Mouse (Mus musculus): ENCODE results near the gene Snx5.

Snx5 gene

DNA sequence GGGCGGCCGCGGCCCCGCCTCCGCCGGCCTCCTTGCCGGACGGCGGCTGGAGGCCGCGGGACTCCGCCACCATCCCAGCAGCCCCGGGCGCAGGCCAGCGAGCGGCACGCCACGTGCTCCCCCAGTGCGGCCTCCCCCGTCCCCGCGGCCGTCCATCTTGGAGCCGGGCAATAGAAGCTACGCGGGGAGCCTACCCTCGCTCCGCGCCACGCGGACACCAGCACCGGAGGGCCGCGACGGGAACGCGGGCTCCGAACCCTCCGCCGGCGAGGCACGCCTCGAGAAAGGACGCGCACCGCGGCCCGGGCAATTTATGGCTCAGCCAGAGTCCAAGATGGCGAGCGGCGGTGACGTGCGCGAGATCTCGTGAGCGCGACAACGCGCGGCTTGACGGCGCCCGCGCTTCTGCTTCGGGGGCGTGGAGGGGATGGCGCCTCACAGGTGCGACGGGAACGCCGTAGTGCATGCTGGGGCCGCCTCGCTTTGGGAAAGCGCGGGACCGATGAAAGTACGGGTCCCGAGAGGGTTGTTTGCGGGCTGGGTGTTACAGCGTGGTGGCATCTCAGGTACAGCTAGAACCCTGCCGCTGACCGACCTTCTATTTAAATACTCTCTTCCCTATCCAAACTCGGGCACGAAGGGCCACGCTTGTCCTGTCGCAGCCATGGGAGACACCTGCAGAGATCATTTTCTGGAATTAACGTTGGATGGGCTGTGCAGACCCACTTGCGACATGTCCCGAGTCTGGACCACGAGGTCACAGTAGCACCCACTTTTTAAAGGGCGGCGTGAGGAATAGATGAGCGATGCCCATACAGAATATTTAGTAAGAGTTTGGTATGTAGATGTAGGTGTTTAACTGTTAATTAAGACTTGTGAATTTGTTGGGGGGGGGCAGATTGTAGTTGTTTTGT is at the start of gene Snx5, which contains the start of gene Mgme1:
Gene Snx5 (minus strand): TSS at position 400 of the 914 bp plus-strand sequence.
Gene Mgme1 (plus strand): TSS at position 157 of the 914 bp plus-strand sequence.
- DNase-seq = peak; percentile 98

DNA sequence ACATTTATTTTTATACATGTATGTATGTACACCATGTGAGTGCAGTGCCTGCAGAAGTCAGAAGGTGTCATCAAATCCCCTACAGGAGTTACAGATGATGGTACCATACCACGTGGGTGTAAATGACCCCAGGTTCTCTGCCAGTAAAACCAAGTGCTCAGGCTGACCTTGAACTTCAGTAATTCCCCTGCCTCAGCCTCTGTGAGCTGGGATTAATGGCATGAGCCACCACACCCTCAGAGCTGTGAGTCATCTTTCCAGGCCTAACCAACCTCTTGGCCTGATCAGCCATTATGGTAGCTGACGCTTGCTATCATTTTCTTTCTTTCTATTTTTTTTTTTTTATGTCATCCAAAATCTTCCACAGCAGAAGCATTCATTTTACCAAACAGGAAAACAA is 40.7 kb upstream of the Snx5 start:
- DNase-seq = no peak

DNA sequence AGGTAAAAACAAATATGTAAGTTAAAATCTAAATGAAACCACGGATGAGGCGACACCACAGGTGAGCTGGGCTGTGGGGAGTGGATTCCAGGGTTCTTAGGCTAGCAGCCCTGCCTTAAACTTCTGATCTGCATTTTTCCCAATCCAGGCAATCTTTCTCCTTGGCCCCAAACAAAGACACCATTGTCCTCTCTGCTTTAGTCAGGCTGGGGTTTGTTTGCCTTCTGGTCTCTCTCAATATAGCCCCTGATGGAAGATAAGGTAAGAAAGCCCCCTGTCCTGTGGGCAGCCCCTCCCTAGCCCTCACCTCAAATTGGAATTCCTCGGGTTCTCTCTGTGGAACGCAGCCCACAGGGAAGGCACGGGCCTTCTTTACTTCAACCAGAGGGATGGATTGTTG is 39.6 kb upstream of the Snx5 start:
- no peak for DNase-seq

DNA sequence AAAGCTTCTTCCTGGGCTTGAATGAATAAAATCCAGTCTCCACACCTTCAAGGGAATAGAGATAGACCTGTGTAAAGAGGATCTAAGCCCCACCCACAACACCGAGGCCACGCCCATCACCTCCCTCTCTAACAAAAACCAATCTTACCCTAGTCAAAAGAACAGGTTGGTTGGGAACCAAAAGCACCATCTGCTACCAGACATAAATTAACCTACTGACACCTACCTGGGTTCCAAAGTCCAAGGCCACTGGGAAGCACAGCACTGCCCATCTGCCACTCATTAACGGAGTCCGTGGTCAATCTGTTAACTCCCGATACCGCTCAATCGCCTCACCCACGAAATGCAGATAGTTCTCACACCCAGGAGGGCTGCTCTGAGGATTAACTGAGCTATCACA is 37.9 kb upstream of the Snx5 start:
- no peak for DNase-seq

DNA sequence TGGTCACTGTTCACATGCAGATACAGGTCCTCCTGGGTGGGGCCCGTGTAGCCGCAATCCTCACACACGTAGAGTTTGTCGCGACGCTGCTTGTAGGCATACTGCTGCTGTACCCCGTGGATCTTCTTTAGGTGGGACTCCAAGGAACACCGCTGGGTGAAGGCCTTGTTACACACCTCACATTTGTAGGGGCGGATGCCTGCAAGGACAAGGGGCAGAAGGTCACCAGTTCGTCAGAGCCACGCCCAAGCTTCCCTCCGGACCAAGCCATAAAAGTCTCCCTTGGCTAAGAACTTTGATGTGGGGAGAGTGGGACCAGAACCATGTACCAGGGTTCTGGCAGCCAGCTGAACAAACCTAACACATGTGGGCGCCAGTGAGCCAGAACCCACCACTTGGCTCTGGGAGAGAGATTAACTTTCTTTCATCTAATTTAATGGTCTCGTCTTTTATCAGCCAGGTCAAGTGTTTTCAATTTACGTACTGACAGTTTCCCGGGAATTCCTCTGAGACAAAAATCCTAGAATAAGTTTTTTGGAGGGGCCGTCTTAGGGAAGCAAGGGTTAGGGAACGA is 35.1 kb upstream of the Snx5 start:
- DNase-seq = no peak

DNA sequence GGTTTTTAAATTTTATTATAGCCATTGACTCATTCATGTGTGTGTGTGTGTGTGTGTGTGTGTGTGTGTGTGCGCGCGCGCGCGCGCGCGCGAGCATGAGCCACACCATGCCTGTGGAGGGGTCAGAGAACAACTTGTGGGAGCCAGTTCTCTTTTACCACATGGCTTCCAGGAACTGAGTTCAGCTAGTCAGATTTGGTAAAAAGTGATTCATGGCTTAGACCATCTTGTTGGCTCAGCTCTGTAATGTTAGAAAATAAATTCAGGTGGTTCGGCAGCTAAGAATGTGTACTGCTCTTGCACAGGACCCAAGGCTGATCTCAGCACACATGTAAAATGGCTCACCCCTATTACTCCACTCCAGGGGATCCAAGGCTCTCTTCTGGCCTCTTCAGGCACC is 30.4 kb upstream of the Snx5 start:
- no peak for DNase-seq

DNA sequence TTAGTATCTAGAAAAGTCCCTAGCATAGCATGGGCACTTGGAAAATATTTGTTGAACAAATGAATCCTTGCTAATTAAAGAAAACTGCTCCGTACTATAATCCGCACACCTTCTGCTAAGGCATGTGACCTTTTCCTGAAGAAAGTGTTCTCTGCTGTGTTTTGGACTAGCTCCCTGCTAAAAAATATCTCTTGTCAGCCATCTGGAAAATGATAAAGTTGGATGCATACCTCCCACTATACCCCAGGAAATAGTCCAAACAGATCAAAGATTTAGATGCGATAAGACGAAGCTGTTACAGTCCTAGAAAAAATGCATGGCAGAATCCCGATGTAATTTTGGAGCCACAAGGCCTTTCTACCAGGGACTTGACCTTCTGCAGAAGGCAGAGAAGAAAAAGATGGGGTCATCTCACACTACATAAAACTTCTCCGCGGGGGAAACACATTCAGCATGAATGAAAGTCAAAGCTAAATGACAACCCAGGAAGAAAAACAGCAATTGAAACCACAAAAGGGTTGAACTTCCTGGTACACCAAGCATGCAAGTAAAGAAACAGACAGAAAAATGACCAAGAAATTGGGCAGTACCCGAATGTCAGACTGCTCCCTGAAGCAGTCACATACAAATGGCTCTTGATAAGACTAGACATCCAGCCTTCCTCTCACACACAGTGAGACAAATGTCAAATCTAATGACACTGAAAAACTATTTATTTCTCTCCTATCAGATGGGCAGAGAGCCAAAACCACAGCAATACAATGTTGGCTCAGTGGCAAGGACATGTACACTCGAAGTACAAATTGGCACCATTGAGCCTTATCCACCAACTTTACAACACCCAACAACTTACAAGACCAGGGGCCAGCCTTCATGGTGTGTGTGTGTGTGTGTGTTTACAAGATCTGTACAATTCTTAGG is 29.3 kb upstream of the Snx5 start:
- no peak for DNase-seq

DNA sequence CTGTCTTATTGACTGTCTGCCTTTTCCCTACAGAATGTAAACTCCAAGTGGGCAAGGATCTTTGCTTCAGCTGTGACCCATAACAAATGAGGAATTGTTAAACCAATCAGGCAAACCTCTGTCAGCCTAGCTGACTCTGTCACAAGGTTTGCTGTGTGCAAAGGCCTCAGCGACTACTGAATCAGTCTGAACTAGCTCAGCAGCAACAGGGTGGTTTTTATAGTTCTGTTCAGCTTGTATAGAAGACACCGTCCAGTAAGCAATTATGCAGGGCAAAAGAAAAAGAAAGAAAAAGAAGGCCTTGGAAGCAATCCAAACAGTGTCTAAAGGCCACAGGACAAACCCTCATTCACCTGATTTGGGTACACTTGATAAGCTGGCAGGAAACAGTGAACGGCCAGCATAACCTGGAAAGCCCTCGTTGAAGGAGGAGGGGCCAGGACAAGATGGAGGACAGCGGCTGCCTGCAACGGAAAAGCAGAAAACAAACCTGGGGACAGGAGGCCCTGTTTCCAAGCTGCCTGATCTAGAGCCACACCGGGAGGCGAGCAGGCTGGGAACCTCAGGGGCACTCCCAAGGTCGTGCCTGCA is 24.5 kb upstream of the Snx5 start:
- DNase-seq = no peak

DNA sequence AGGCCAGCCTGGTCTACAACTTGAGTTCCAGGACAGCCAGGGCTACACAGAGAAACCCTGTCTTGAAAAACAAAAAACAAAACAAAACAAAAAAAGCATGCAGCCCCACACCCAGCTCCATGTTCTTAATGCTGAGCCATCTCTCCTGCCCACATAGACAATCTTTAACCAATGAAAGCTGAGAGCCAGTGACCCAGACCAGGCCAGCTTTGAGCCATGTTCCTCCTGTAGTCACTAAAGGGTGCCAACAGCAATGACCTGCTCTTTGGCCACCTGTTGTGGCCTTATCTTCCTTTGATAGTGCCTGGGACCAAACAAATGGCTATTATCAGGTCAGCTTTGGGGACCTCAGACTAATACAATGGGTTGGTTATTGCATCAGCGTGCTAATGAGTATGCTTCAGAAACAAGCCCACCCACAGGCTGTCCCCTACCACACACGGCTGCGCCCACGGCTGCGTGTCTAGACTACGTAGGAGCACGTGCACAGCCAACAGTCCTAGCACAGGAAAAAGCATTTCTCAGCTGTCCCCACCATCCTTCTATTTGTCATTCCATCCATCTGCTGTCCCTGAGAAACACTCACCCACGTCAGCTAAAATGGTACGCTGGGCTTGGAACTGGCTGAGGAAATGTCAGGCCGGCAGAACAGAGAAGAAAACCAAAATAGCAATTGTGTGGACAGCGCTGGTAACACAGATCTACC is 21.0 kb upstream of the Snx5 start:
- no peak for DNase-seq

DNA sequence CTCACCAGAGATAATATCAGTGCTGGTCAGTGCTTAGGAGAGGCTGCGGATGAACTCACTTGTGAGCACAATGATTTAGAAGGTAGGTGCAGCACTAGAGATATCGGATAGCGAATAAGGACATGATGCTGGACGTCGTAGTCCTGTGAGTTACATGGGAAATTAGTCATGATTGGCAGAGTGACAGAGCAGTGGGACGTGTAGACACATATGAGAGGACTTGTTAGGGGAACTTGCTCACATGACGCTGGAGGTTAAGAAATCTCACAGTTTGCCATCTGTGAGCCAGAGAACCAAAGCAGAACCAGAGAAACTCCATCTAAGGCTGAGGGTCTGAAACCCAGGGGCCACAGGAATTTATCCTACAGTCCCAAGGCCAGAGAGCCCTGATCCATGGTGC is 19.6 kb upstream of the Snx5 start:
- DNase-seq = no peak

DNA sequence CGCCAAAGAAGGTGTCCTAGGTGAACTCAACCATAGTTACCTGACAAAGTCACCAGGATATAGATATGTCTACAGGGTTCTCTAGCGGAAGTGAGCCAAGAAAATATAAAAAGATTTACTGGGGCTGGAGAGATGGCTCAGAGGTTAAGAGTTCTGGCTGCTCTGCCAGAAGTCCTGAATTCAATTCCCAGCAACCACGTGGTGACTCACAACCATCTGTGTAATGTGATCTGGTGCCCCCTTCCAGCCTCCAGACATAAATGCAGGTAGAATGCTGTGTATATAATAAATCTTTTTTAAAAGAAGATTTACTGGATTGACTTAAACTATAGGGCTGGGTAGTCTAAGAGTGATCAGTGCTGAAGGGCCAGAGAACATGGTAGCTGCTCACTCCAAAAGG is 10.7 kb upstream of the Snx5 start:
- DNase-seq = no peak

DNA sequence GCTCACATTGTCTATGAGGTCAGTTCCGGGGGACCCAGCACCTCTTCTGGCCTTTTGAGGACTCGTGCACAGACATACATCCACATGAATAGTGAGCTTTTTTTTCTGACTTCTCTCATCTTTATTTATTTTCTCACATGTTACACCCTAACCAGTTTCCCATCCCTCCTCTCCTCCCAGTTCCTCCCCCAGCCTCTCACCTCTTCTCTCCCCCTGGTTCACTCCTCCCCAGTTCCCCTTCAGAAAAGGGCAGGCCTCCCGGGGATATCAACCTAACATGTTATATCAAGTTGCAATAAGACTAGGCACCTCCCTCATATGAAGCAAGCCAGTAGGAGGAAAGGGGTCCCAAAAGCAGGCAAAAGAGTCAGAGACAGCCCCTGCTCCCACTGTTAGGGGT is 9.9 kb upstream of the Snx5 start:
- no peak for DNase-seq

DNA sequence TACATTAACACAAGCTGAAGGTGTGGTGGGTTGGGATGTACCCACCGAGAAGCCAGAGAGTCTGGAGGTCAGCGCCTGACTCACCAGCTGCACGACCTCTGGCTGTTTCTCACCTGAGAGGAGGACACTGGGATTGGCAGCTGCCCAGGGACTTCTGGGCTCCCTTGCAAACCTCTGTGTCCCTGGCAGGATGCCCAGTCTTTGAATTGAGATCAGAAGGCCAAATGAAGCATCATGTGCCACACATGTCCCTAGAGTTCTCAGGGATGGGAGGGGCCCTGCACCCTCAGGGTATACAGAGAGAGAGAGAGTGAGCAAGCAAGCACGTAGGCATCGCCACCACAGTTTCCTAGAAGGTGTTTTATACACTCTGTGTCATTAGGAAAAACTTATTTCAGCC is 9.0 kb upstream of the Snx5 start:
- no peak for DNase-seq

DNA sequence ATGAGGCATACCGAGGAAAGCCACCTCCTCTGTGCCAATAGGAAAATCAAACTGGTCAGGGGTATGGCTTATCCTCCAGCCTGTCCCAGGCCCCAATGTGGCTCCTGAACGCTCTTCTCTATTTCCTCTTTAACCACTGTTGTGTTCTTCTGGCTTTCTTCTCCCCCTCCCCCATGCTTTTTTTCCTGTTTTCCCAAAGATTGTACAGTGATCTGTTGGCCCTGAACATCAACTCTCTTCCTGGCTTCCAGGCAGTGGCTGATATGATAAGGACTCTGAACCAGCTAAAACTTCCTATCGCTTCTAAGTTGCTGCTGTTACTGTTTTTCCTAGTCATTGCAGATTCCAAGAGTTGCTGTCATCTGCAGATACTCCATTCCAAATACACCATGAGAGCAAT is 6.2 kb upstream of the Snx5 start:
- no peak for DNase-seq

DNA sequence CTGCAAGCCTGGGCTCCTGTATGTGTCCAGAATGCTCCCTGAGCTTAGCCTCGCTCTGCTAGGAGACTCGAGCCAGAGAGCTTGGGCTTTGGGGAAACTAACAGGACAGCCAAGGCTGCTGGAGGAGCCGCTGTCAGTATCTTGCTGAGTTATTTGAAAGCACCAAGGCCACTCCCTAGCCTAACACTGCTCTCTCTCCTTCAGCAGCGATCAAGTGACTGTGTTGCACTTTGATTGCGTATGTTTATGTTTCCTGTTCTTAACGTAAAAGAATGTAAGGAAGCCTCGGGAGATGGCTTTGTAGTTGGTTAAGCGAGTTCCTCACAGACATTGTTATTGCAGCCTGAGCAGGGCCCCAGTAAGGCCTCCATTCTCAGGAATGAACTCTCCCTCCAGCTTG is 4.0 kb upstream of the Snx5 start:
- DNase-seq = no peak

DNA sequence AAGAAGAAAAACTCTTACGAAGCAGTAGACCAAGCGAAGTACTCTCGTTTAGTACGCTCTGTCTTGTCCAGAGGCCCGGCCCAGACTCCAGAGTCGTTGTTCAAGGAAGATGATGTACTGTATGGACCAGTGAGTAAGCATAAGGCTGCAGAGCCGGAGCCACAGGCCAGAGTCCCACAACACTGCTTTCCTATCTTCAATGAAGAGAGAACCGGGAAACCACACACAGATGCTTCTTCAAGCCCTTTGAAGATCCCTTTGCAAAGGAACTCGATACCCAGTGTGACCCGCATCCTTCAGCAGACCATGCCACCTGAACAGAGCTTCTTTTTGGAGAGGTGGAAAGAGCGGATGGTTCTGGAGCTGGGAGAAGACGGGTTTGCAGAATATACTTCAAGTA is 1.4 kb upstream of the Snx5 start:
- DNase-seq = no peak

DNA sequence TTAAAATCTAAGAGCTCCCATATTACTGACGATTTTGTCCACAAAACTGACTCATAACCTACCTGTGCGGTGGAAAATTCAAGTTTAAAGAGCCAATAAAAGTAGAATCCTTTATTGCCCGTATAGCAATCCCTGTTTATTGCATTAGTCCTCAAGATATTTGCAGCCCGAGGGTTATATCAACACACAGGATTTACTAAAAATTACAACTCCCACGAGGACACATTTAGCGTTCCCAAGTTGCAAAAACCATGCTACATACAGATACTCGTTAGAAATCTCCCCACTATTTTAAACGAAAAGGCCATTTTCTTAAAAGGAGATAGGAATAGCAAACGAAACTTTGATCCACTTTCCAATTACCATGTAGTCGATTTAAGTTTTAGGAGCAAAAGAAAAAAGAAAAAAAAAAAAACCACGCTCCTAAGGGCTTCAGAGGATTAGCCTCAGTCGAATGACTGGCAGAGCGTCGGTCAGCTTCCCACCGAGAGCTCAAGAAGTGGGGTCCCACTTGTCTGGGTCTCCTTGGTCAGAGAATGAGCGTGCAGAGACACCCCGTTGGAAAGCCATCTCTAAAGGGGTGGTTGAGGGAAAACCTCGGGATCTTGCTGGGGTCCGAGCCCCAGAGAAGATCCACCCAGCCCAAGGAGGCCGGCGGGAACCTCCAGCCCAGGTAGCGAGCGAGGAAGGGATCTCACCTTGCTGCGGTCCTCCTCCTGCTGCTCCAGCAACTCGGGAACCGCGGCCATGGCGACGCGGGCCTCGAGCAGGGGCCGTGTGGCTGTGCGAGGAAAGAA is 829 bp downstream of the Snx5 start:
- peak; percentile 37 for DNase-seq

DNA sequence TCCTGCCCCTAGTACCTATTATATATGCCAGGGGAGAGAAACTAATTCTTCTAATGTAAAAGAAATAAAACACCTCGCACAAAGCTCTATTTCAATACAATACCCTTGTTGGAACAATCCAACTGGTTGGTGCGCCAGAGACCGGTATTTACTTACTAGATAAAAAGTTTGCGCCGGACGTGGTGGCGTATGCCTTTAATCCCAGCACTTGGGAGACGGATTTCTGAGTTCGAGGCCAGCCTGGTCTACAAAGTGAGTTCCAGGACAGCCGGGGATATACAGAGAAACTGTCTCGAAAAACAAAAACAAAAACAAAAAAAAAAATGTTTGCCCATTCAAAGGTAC is 1.4 kb downstream of the Snx5 start:
- DNase-seq = peak; percentile 53

DNA sequence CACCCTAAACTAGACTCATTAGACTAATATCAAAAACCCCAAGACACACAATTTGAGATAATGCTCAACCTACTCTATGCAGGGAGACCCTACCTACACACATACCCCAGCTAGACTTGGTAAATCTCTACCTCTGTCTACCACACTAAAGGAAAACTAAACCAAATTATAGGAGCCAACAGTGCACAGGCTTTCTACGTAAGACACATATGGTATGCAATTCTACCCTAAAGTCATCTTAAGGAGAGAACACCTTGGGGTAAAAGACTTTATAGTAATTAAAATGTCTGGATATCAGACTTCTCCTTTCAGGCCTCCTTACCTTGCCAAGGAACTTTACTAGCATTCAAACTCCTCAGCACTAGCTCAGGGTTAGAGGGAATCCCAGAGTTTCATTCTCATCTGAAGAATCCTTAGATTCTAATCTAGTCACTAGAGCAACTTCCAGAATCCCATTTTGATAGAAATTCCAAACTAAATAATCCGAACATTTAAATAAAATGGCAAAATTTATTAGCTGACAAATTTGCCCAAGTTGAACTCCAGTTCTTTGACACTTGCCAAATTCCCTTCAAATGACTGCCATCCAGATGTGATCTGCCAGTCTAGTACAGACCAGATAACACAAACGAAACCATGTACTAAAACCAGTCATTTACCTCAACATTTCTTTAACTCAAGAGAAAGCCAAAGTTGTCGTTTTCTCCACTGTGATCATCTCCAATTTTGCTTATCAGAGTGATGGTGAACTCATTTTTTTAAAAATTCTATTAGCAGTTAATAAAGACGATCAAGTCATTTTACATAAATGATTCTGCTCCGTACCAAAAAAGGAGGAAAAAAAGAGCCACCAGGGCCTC is 2.0 kb downstream of the Snx5 start:
- no peak for DNase-seq

DNA sequence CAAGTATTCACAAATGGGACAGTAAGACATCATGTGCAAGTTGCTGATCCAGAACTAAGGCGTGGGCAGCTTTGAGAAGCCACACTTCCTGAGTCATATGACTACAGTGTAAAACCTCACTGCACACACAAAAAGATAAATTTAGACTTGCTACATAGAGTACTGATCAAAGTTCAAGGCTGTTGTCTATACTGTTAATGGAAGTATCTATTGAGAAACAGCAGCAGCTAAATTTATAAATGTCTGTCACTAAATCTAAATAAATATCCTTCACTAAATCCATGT is 3.0 kb downstream of the Snx5 start:
- DNase-seq = no peak
